Mouse (Mus musculus) kidney, postnatal 10 days (tissue): ENCODE measurements at regions not wholly inside any gene's neighbourhood (a gene's known extent, or its start where the extent isn't known, plus 50 kb on each side); places are given as distances from the start of the nearest gene placed in this dataset.
"Not testable (repeated sequence)": the region's sequence is repeated elsewhere in the genome, so short reads cannot be mapped to it uniquely, and the experiment has no call there.

Experiments used
- DNase-seq: peaks from one replicate; pipeline ENCODE4 v3.0.0; 2021; ENCODE audit warnings: mixed read lengths

- DNase-seq = no peak
These were observed 286.6 kb upstream of the Got2 start for GRCm38 (mm10) chr8:96174996-96175395.

- no peak for DNase-seq
These were observed 276.6 kb upstream of the Got2 start for GRCm38 (mm10) chr8:96164933-96165332.

- DNase-seq = no peak
These were observed 271.6 kb upstream of the Got2 start for GRCm38 (mm10) chr8:96159899-96160298.

- DNase-seq = peak; percentile 70
These were observed 264.3 kb upstream of the Got2 start for GRCm38 (mm10) chr8:96152496-96153250.

GRCm38 (mm10) chr8:96152056-96152455 lies 263.7 kb upstream of the Got2 start:
- DNase-seq = no peak

- no peak for DNase-seq
These were observed 262.7 kb upstream of the Got2 start for GRCm38 (mm10) chr8:96151065-96151472.

GRCm38 (mm10) chr8:96132183-96132582 lies 243.8 kb upstream of the Got2 start:
- DNase-seq = no peak

GRCm38 (mm10) chr8:96128329-96128728 lies 240.0 kb upstream of the Got2 start:
- DNase-seq = no peak

- no peak for DNase-seq
These were observed 212.5 kb upstream of the Got2 start for GRCm38 (mm10) chr8:96100817-96101216.

GRCm38 (mm10) chr8:96092931-96093330 lies 204.6 kb upstream of the Got2 start:
- no peak for DNase-seq

- no peak for DNase-seq
These were observed 201.9 kb upstream of the Got2 start for GRCm38 (mm10) chr8:96090231-96090630.

- DNase-seq = no peak
These were observed 180.0 kb upstream of the Got2 start for GRCm38 (mm10) chr8:96068306-96068705.

- no peak for DNase-seq
These were observed 159.3 kb upstream of the Got2 start for GRCm38 (mm10) chr8:96047686-96048085.

GRCm38 (mm10) chr8:96042335-96042734 lies 154.0 kb upstream of the Got2 start:
- no peak for DNase-seq

GRCm38 (mm10) chr8:96040216-96040615 lies 151.9 kb upstream of the Got2 start:
- DNase-seq = peak; percentile 22

- not testable (repeated sequence) for DNase-seq
These were observed 130.4 kb upstream of the Got2 start for GRCm38 (mm10) chr8:96018742-96019141.

GRCm38 (mm10) chr8:96012002-96012401 lies 123.7 kb upstream of the Got2 start:
- no peak for DNase-seq

- DNase-seq = no peak
These were observed 103.6 kb upstream of the Got2 start for GRCm38 (mm10) chr8:95991826-95992463.

- DNase-seq = no peak
These were observed 100.5 kb upstream of the Got2 start for GRCm38 (mm10) chr8:95988616-95989380.

- no peak for DNase-seq
These were observed 98.7 kb upstream of the Got2 start for GRCm38 (mm10) chr8:95987011-95987440.

GRCm38 (mm10) chr8:95986410-95986809 lies 98.1 kb upstream of the Got2 start:
- DNase-seq = no peak

- DNase-seq = no peak
These were observed 95.3 kb upstream of the Got2 start for GRCm38 (mm10) chr8:95983690-95984089.

GRCm38 (mm10) chr8:95980405-95980804 lies 92.1 kb upstream of the Got2 start:
- DNase-seq = no peak

- peak; percentile 63 for DNase-seq
These were observed 90.9 kb upstream of the Got2 start for GRCm38 (mm10) chr8:95979223-95979622.
